Mouse (Mus musculus): Measurements from ENCODE around the gene Ppp1r10. TPM values are rescaled to one million over a fixed set of nuclear protein-coding genes. Genes with fewer than 3 reads are reported as not detected.
A peak's percentile ranks its signal among the peaks of the same experiment; 100 is the strongest.
"Not testable (repeated sequence)": the region's sequence is repeated elsewhere in the genome, so short reads cannot be mapped to it uniquely, and the experiment has no call there.

Gene Ppp1r10
- polyA plus RNA-seq, 1 experiment from 2014 or later = 43.7 TPM

DNA sequence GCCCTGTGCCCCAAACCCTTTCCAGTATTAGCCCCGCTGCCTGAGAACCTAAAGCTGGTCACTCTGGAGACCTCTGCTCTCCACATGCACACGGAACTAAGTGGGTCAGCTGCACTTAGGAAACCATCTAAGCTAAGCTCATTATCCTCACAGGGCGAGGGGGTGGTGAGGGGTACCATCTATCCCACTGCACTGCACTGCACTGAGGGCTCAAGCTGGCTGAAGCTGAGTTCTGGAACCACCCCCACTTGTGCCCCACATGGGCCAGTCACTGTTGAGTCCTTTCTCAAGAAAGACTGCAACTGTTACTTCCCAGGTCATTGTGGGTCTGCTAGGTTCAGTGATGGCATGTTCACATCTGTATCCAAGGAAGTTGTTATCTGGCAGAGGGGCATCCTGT is 36.3 kb downstream of the Ppp1r10 start:
- H3K4me1 ChIP-seq; H3K9ac ChIP-seq; H3K4me2 ChIP-seq (replicated peaks); H3K27ac ChIP-seq; ATAC-seq (ENCODE audit: low FRiP score, low read depth); H3K4me3 ChIP-seq; H3K9me3 ChIP-seq; H3K27me3 ChIP-seq: not testable (repeated sequence)
- peaks cover 21% of the 10 kb centered on the region for H3K36me3 ChIP-seq
- 86% methylated on average over 3 of the region's 3 CpGs for WGBS

DNA sequence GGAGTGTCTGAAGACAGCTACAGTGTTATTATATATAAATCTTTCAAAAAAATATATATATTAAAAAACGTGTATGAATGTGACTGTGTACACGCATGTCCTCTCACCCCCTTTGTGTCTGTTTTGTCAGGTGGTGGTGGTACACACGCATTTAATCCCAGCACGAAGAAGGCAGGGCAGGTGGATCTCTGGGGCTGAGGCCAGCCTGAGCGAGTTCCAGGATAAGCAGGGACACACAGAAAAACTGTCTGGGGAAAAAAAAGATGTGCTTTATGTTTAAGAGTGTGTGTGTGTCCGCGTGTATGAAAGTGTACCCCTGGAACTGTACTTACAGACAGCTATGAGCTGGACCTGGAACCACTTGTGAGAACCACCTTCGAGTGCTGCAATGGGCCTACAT is 38.4 kb downstream of the Ppp1r10 start:
- no peak overlapping the region for H3K27ac ChIP-seq
- no peaks in the 10 kb centered on the region for H3K27me3 ChIP-seq
- no peak overlapping the region for H3K9ac ChIP-seq
- H3K9me3 ChIP-seq = no peaks in the 10 kb centered on the region
- 79% methylated on average over 8 of the region's 8 CpGs for WGBS
- no peak overlapping the region for H3K4me3 ChIP-seq
- H3K36me3 ChIP-seq = peaks cover 43% of the 10 kb centered on the region
- H3K4me1 ChIP-seq = no peaks in the 10 kb centered on the region
- no peak for ATAC-seq (ENCODE audit: low FRiP score, low read depth)
- H3K4me2 ChIP-seq (replicated peaks) = no peak overlapping the region

DNA sequence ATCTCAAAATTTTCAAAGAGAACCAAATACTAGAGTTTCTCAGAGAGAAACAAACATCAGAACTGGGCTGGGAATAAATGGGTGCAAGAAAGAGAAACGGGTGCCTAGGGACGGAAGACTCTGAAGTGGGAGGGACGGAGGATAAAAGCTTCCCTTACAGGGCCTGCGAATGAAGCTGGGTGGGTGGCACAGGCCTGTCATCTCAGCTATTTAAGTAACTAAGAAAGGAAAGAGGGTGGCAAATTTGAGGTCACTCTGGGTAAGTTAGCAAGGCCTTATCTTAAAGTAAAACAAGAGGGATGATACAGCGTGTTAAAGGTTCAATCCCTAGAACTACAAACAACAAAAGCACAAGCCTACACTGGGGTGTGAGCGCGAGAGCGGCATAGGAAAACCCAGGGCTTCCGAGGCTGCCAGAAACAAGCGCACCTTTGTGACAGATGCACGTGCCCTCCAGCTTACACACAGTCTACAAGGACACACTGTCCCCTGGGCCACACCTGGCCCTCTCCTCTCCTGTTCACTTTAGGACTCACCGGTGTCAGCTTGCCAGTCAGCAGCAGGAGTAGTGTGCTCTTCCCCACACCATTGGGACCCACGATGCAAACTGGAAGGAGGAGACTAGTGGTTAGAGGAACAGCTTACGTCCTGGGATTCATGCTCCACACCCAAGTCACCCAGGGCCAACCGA is 42.4 kb downstream of the Ppp1r10 start:
- no peak for ATAC-seq (ENCODE audit: low FRiP score, low read depth)
- no peak overlapping the region for H3K4me2 ChIP-seq (replicated peaks)
- WGBS = 92% methylated on average over 15 of the region's 15 CpGs
- no peaks in the 10 kb centered on the region for H3K27me3 ChIP-seq
- H3K4me1 ChIP-seq = no peaks in the 10 kb centered on the region
- H3K4me3 ChIP-seq = no peak overlapping the region
- H3K9ac ChIP-seq = no peak overlapping the region
- H3K36me3 ChIP-seq = peaks cover 83% of the 10 kb centered on the region
- H3K9me3 ChIP-seq = no peaks in the 10 kb centered on the region
- no peak overlapping the region for H3K27ac ChIP-seq

DNA sequence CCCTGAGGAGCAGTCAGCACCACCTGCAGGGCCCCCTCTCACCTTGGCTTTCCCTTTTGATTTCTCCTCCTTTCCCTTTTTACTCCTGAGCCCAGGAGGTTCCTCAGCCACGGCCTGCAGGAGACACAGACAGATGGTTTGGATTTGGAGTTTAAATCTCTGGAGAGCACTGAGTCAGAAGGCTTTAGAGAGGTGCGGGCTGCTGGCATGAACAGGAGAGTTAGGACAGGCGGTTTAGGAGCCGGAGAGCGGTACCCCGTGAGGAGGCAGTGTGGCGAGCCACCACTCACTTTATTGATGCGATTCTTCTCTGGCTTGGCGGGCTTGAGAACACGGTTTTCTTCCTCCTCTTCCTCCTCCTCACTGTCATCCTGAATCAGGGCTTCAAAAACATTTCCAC is 47.0 kb downstream of the Ppp1r10 start:
- Histone ChIP-seq H3K4me1 (peaks cover 3% of the 10 kb centered on the region), H3K27me3 (no peaks in the 10 kb centered on the region), H3K9ac (no peak overlapping the region), H3K4me3 (no peak overlapping the region), H3K9me3 (no peaks in the 10 kb centered on the region), H3K4me2 (replicated peaks) (no peak overlapping the region), H3K27ac (no peak overlapping the region), H3K36me3 (peaks cover 85% of the 10 kb centered on the region)
- 82% methylated on average over 10 of the region's 10 CpGs for WGBS
- ATAC-seq (ENCODE audit: low FRiP score, low read depth) = no peak

DNA sequence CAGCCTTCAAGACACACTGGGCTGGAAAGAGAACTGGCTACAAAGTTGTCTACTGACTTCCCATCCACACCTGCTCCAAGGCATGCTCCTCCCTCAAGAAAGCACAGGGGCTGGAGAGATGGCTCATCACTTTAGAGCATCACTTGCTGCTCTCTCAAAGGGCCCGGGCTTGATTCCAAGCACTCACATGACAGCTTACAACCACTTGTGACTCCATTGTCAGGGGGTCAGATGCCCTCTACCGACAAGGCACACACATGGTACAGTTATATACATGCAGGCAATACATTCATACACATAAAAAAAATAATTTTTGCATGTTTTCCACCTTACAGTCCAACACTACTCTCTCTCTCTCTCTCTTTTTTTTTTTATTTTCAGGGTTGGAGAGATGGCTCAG is 51.4 kb downstream of the Ppp1r10 start:
- Histone ChIP-seq H3K4me3 (no peak overlapping the region), H3K27ac (no peak overlapping the region), H3K27me3 (no peaks in the 10 kb centered on the region), H3K9me3 (no peaks in the 10 kb centered on the region), H3K9ac (no peak overlapping the region; the same call in 1 of the 2 replicates), H3K4me2 (replicated peaks) (no peak overlapping the region), H3K4me1 (peaks cover 18% of the 10 kb centered on the region), H3K36me3 (peaks cover 52% of the 10 kb centered on the region)
- ATAC-seq (ENCODE audit: low FRiP score, low read depth) = no peak
- 93% methylated on average over 2 of the region's 2 CpGs for WGBS

DNA sequence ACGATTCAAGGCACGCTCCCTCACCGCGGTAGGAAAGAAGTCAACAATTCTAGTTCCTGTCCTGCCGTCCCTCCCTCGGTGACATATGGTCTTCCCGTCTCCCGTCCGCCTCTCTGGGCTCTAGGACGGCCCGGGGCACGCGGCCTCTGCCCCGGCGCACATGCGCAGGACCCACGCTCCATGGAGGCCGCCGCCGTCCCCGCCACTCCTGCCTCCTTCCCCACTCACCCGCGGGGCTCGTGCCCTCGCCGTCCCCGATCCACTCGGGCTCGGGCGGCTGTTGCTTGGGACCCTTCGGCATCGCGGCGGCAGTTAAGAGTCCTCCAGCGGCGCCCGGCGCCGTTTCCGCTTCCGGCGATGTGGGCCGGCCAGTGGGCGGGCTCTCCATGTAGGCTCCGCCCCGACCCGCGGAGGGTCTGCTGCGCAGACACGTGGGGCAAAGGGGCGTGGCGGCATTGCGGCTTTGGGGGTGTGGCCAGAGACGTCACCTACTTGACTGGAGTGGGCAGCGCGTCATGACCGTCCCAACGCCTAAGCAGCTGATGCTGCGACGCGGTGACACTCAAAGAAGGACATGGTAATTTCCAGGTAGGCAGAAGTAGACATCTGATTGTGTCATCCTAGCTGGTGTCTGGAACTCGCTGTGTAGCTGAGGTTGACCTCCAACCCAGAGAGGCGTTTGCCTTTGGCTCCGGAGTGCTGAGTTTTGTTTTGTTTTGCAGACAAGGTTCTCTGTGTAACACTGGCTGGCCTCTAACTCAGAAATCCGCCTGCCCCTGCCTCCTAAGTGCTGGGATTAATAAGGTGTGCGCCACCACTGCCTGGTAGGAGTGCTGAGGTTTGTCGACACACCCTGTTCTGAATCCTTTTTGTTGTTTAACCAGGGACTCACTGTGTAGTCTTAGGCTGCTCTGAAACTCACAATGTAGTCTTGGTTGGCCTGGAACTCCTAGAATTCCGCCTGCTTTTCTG is 53.5 kb downstream of the Ppp1r10 start, which contains the start of gene Abcf1:
Gene Abcf1 (minus strand): TSS at position 344 of the 972 bp plus-strand sequence.
- Histone ChIP-seq H3K4me1 (peaks cover 18% of the 10 kb centered on the region), H3K27ac (peak within 1 kb of the TSS; percentile 61; the same call in 1 of the 2 replicates), H3K4me2 (replicated peaks) (peak within 1 kb of the TSS; percentile 86), H3K4me3 (peak within 1 kb of the TSS; percentile 91), H3K36me3 (peaks cover 49% of the 10 kb centered on the region), H3K9me3 (no peaks in the 10 kb centered on the region), H3K27me3 (no peaks in the 10 kb centered on the region), H3K9ac (peak within 1 kb of the TSS; percentile 87)
- WGBS = under 1% methylated on average over 68 of the region's 68 CpGs
- ATAC-seq (ENCODE audit: low FRiP score, low read depth) = peak; percentile 98

DNA sequence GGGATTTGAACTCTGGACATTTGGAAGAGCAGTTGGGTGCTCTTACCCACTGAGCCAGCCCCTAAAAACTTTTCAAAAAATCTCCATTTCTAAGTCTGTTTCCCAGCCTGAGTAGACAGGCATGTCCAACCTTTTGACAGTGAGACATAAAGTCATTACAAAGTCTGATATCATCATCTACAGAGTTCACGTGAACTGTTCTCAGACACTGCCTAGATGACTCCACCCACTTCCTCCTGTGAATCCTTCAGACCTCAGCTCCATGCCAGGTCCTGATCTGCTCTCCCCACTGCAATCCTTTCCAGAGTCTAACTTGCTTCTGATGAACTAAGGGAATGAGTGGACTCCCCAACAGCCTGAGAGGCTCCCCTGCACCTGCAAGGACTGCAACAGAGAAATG is 55.9 kb downstream of the Ppp1r10 start:
- Histone ChIP-seq H3K4me1 (peaks cover 18% of the 10 kb centered on the region), H3K4me2 (replicated peaks) (no peak overlapping the region), H3K27me3 (no peaks in the 10 kb centered on the region), H3K36me3 (peaks cover 48% of the 10 kb centered on the region), H3K9me3 (no peaks in the 10 kb centered on the region), H3K4me3 (no peak overlapping the region), H3K27ac (no peak overlapping the region), H3K9ac (no peak overlapping the region)
- ATAC-seq (ENCODE audit: low FRiP score, low read depth) = no peak
- 78% methylated on average over 1 of the region's 1 CpGs for WGBS

DNA sequence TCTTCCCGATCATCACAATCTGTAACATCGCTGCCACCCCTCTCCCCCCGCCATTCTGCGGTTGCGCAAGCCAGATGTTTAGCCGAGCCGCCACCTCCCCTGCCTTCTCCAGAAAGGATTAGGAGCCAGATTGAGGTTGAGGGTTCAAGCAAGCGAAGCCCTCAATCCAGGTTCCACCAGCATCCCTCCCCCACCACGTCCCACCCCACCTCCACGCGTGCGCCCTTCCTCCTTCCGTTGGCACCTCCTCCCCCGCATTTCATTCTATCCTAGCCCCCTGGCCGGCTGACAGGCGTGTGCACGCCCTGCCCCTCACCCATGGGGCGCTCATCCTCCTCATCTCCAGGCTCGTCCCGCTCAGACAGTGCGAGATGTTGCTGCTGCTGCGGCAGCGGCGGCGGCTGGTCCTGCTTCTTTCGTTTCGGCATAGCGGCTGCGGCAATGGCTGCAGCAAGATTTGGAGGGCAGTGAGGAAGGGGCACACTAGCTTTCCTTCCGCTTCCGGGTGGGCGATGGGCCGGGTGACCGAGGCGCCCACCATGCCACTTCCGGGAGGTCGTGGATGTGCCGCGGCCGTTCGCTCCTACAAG is 62.7 kb downstream of the Ppp1r10 start:
- Histone ChIP-seq H3K36me3 (peaks cover 49% of the 10 kb centered on the region), H3K4me2 (replicated peaks) (peak overlapping the region; percentile 89), H3K27me3 (no peaks in the 10 kb centered on the region), H3K4me3 (peak overlapping the region; percentile 87), H3K9ac (peak overlapping the region; percentile 89), H3K9me3 (no peaks in the 10 kb centered on the region), H3K4me1 (peaks cover 19% of the 10 kb centered on the region), H3K27ac (peak overlapping the region; percentile 90)
- WGBS = under 1% methylated on average over 41 of the region's 41 CpGs
- ATAC-seq (ENCODE audit: low FRiP score, low read depth) = peak; percentile 82

DNA sequence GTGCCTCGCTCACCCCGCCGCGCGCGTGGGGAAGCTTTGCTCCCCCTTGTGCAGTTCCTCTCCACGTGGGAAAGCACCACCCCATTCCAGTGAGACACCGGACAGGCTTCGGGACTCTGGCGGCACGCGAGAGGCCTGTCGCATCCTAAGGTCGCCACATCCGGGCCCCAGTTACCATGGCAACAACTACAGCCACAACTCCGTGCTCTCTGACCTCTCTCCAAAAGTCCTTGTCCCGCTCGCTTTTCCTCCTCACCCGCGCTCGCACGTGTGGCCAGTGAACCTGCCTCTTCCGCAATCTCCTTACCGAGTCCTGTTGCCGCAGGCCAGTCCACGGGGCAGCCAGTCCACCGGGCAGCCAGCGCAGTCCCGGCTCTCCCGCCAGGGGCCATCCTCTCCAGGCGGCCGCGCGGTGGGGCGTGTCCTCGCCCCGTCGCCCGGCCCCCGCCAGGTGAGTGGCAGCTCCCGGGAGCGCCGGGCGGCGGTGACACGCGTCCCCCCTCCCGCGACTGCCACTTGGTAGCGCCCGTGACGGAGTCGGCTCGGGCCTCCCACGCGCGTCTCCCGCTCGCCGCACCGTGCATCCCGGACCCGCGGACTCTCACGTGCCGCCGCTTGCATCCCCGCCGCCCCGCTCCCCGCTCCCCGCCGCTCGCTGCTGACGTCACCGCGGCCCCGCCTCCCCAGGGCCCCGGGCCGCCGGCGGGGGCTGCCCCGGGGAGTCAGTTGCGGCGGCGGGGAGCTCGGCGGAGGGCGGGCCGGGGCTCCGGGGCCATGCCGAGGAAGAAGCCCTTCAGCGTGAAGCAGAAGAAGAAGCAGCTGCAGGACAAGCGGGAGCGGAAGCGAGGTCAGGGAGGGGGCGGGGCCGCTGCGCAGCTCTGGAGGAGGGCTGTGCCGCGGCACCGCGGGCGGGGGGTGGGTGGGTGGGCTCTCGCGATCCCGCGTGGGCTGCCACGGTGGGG is 63.4 kb downstream of the Ppp1r10 start, which contains the start of the genes Gnl1 and Prr3:
Gene Gnl1 (plus strand): TSS at position 451 of the 962 bp plus-strand sequence.
Gene Prr3 (minus strand): TSS at position 836 of the 962 bp plus-strand sequence.
- Histone ChIP-seq H3K27ac (peak within 1 kb of the TSS; percentile 90), H3K4me1 (peaks cover 19% of the 10 kb centered on the region), H3K4me3 (peak within 1 kb of the TSS; percentile 87), H3K9me3 (no peaks in the 10 kb centered on the region), H3K4me2 (replicated peaks) (peak within 1 kb of the TSS; percentile 89), H3K36me3 (peaks cover 48% of the 10 kb centered on the region), H3K27me3 (no peaks in the 10 kb centered on the region), H3K9ac (peak within 1 kb of the TSS; percentile 89)
- ATAC-seq (ENCODE audit: low FRiP score, low read depth) = peak; percentile 86
- WGBS = under 1% methylated on average over 72 of the region's 109 CpGs

DNA sequence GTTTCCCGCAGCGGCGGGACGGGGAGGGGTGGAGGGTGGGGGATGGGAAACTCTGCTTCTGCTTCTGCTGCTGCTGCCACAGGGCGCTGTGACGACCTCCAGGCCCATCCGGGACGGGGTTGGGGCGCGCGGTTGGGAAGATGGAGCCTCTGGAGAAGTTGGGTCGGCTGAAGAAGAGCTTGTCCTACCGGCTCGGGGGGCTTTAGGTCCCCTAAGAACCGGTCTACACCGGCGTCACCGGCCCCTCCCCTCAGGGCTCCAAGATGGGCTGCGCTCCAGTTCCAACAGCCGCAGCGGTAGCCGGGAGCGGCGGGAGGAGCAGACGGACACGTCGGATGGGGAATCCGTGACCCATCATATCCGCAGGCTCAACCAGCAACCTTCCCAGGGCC is 64.1 kb downstream of the Ppp1r10 start:
- peak overlapping the region; percentile 90 for H3K27ac ChIP-seq
- 1% methylated on average over 29 of the region's 29 CpGs for WGBS
- H3K4me1 ChIP-seq = peaks cover 19% of the 10 kb centered on the region
- H3K27me3 ChIP-seq = no peaks in the 10 kb centered on the region
- peak overlapping the region; percentile 89 for H3K9ac ChIP-seq
- H3K36me3 ChIP-seq = peaks cover 50% of the 10 kb centered on the region
- no peaks in the 10 kb centered on the region for H3K9me3 ChIP-seq
- H3K4me3 ChIP-seq = peak overlapping the region; percentile 87
- peak; percentile 29; the same call in 1 of the 2 replicates for ATAC-seq (ENCODE audit: low FRiP score, low read depth)
- H3K4me2 ChIP-seq (replicated peaks) = peak overlapping the region; percentile 89

DNA sequence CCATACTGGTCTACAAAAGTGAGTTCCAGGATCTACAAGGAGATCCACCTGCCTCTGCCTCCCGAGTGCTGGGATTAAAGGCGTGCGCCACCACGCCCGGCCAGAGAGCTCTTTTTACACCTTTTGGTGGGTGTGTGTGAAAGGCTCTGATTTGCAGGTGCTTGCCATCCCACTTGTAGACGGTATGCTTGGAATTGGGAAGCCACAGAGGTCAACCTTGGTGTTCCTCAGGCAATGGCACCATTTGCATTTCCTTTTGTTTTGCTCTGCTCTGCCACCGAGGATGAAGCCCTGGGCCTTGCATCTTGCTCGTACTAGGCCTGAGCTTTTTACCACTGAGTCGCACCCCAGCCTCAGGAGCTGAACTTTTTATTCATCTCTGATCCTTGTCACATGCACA is 65.5 kb downstream of the Ppp1r10 start:
- H3K4me1 ChIP-seq = peaks cover 19% of the 10 kb centered on the region
- no peak overlapping the region for H3K27ac ChIP-seq
- H3K36me3 ChIP-seq = peaks cover 53% of the 10 kb centered on the region
- no peaks in the 10 kb centered on the region for H3K27me3 ChIP-seq
- H3K9ac ChIP-seq = no peak overlapping the region
- H3K4me2 ChIP-seq (replicated peaks) = peak overlapping the region; percentile 89; the same call in 1 of the 2 replicates
- ATAC-seq (ENCODE audit: low FRiP score, low read depth) = no peak
- 91% methylated on average over 9 of the region's 9 CpGs for WGBS
- no peaks in the 10 kb centered on the region for H3K9me3 ChIP-seq
- H3K4me3 ChIP-seq = 0 out of 2 replicates have a peak overlapping the region, but pooled peaks have one; percentile 5
